Mouse (Mus musculus) megakaryocyte progenitor cell, adult 5-6 weeks (primary cell): ENCODE measurements around the gene Mllt3. TPM values are rescaled to one million over a fixed set of nuclear protein-coding genes. Genes with fewer than 3 reads are reported as not detected.
A peak's percentile ranks its signal among the peaks of the same experiment; 100 is the strongest.

Source experiments
- ATAC-seq: replicated peaks from 2 replicates; pipeline ENCODE4 v1.8.0; 2016; ENCODE audit warnings: mild to moderate bottlenecking, moderate TSS enrichment, inconsistent platforms; ENCODE audit not compliant: poor library complexity
- total RNA-seq, 2 experiments: library from RNA; stranded (forward) in 1 of 2; stranded (reverse) in 1 of 2; fragments of 157-497, 149-512 nt in 1 of 2; fragments of 200-1000 nt in 1 of 2; gene quantifications; 2 replicates each; pipeline versions ENCODE4 v1.2.3 to v1.2.4; 2015 to 2017

Mllt3 gene
- total RNA-seq, 2 experiments from 2014 or later, result 16.1 to 17.6 TPM

DNA sequence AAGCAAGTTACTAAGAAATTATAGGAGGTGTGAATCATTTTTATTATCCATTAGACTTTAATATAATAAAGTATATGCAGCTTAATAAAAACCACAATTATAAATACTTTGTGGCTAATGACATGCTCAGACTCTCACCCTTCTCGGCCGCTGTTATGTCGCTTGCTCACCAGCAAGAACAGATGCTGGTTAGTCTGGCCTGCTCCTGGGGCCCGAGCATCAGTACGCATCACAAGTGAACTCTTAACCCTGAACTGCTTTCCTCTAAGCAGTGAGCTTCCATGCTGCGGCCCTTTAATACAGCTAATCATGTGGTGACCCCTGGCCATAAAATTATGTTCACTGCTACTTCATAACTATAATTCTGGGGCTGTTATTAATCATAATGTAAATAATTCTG is 198.0 kb downstream of the Mllt3 start:
- no peak for ATAC-seq

DNA sequence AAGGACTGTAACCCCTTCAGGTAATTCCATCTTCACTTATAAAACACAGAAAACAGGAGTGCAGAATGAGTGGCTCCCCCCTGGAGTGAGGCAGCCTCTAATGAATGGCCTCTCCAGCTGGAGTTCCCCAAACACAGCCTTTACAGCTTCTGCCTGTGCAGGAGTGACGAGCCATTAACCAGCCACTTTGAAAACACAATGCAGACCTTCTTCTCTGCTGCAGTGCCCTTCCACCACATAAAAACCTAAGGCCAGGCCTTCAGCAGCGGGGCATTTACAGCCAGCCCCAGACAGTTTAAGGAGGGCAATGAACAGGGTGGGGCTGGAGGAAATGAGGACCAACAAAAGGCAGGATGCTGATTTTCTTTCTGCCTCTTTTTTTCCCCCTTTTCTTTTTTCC is 198.9 kb downstream of the Mllt3 start:
- no peak for ATAC-seq

DNA sequence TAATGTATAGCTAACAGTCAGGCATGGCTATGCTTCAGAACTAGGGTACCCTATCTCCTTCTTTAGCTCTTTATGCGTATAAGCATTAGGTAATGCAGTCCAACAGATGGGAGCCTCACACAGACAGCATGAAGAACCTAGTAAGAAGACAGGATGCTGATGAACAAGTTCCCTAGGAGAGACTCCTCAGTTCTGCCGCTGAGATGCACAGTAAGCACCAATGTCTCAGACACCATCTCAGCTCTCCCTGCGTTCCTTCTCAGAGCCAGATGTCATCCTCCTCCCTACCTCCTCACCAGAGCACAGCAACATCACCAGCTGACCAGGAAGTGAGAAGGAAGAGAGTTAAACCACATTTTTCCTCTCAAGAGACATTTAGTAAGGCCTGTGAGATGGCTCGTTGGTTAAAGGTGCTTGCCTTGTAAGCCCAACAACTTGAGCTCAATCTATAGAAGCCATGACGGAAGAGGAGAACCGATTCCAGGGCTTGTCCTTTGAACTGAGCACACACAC is 202.3 kb downstream of the Mllt3 start:
- ATAC-seq, result peak; percentile 41; the same call in 1 of the 2 replicates

DNA sequence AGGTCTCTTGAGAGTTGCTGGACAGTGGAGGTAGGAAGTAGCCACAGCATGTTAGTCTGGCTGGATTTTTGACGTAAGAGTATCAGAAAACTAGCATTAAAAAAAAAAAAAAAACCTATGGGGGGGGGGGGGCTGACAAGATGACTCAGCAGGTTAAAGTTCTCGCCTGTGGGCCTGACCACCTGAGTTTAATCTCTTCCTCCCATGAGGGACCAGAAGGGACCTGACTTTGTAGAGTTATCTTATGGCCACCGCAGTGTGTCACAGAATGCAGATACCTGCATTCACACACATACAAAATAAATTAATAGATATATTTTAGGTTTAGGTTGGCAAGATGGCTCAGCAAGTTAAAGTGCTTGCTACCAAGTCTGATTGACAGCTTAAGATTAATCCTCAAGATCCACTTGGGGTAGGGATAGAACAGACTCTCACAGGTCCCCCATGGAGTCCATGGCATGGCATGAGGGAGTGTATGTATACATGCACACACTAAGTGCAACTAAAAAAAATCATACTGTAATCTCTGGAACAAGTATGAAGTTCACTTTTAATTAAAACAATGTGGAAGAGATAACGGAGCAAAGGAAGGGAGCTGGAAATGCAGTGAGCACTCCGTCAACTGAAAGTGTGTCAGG is 203.6 kb downstream of the Mllt3 start:
- peak; percentile 59 for ATAC-seq

DNA sequence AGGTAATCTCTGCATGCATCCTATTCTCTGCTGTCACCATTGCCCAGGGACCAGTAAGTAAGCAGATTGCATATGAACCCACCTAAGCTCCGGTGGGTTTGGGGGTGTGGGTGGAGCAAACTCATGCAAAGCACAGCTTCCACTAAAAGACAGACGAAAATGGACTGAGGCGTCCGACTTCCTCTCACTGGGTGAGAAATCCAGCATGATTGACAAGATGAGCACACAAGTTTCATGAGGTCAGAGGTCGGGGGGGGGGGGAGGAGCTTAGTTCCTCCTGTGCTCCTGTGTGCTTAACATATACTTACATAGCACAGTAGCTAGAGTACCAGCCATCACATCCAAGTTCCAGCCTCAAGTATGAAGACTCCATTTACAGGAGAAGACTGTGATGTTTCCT is 206.8 kb downstream of the Mllt3 start:
- ATAC-seq, result peak; percentile 38

DNA sequence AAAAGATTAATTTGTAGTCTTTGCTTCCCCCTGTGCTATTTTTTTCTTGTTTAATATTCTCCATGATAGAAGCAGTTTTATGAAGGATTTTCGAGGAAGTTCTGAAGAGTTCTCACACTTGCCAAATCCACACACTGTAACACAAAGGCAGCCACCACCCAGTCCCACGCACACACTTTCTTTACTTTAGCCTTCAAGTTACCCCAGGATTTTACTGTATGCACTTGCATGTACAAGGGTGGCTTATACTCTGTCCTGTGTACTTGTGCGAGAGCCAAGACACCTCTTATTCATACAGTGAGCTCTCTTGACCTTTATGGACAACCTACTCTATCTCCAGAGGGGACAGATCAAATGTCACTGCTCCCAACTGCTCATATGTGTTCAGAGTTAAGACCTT is 209.5 kb downstream of the Mllt3 start:
- ATAC-seq, result peak; percentile 26

DNA sequence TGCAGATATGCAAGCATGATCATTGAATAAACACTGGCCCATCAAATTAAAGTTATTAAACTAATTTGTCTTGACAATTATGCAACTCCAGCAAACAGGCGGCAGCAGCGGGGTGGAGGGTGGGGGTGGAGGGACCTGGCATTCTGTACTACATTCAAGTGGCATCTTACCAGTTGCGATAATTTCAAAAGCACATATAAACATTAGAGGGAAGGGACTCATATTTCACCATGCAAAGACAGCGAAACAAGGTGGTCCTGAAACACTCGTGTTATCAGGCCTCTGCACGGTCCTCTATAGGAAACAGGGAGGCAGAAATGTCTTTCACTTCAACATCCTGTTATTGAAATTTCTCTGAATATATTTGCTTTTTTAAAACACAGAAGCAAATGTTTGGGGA is 210.0 kb downstream of the Mllt3 start:
- ATAC-seq, result peak; percentile 38

DNA sequence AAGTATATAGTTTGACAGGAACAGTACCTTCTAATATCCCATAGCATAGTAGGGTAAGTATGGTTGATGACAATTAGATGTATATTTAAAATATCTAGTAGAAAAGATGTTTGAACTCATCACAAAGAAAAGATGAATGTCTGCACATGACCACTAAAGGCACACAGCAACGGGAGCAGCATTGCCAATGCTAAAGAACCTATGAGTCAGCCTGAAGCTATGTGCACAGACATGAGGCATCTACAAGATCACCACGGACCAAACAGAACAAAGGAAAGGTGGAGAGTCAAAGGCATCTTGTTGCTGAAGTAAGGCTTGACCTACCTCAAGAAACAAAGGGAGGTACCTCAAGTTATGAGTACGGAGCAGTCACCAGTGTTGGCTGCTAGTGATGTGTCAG is 212.3 kb downstream of the Mllt3 start:
- ATAC-seq, result no peak

DNA sequence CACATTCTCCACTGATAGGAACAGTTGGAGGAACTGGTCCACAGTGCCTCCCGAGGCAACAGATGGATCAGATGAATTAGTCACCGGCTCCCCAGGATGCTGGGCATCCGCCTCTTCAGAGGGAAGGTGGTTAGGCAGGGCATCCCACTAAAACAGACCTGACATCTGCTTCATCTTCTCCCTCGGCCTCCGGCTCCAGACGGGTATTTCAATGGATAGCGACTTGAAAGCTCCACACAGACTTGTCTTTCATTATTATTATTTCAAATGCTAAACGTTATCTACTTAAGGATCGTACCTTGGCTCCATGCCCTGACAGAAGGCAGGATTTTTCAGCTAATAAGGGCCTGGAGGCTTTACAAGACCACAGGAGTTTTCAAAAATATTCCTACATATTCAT is 214.0 kb downstream of the Mllt3 start:
- ATAC-seq, result no peak

DNA sequence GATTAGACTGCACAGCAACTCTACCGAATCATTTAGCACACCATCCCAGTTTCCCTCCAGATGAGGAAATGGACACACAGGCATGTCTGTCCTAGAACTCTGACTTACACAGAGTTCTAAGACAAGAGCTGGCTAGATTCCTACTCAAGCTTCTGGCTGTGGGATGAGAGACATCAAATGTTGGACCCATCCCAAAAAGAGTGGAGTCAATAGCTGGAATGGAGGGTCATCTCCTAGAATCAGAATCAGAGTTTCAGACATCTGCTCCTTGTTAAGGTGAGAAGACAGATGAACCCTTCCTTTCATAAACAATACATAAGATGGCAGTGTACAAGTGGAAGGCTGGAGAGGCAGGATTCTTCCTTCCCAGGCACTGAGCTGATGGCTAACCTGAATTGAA is 214.9 kb downstream of the Mllt3 start:
- ATAC-seq, result no peak

DNA sequence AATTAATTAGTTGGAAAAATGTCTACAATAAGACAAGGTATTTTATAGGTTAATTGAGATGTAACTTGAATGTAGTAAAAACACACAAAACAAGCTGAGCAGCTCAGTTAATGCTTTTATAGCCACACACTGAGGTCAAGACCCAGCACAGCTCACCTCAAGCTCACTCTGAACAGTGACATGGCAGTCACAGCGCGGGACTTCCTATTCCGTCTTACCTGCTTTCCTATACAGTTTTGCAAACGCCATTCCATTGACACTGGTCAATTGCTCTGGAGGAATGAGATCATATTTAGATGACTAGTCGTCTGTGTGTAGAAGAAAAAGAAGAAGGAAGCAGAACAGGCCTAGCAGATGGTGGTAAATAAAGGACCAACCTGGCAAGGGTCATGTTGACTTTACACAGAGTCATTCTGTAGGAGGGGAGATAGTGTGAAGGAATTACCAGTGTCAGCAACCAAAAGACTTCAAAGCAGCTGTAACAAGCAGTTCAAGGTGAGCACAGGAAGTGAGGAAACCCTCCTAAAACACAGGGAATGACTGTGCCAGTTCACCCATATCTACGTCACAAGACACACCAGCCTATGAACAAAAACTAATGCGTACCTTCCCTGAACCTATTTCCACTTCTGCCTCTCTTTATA is 217.6 kb downstream of the Mllt3 start:
- ATAC-seq, result no peak

DNA sequence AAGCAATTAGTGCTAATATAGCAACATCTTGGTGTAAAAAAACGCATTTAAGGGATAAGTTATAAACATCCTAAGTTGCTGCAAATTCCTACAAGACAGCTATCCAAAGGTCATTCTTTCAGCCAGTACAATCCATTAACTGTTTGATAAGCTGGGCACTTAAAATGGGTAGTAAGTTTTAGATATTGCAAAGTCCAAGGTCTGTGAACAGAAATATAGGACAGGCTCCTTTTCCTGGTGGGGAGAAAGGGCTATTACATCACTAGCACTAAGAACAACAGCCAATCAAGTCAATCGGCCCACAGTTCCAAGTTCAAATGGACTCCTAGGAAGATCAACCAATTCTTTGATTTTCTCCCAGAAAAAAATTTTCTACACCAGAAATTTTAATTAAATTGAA is 221.3 kb downstream of the Mllt3 start:
- no peak for ATAC-seq

DNA sequence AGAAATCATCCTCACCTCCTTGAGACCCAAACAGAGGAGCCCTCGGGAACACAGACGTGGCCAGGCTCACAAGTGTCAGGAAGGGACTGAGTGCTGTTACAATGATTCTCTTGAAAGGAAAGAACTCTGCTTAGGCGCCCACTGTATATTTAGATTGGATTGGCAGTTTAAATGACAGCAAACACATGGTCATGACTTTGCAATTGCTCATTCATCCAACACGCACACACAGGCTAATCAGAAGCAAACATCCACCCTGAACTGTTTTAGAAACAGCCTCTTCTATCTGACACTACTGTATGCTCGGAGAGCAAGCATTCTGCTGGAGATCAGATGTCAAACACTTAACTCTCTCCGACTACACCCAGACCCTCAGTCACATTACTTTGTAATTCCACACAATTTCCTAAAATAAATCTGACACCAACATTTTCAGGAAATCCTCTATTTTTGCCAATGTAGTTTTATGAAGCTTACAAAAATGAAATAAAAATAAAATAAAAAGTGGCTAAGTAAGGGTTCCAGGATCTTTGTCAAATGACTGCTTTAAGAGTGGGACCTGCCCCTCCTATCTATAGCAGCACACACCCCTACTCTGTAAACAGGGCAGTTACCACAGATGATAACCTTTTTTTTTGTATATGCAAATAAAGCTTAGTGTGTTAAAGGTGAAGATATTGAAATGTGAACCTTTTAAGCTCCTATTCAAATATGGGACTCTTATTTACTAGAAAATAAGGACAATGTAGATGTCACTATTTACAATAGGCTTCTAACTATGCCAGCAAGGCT is 226.8 kb downstream of the Mllt3 start:
- ATAC-seq, result peak; percentile 95

DNA sequence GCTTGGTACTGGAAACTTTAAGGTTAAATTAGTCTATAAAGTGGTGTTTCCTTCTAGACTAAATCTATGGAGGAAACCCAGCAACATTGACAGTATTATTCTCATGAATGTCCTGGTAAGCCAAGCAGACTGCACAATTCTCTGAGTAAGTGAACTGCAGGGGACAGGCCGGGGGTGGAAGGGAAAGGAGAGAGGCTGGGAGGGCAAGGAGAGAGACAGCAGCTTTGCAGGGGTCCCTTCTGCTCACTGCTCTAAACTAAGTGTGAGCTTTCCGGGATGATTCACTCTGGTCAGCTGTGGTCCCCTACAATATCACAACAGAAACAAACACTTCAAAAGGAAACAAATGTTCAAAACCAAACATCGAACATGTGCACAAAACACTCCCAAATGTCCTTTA is 228.6 kb downstream of the Mllt3 start:
- ATAC-seq, result no peak

DNA sequence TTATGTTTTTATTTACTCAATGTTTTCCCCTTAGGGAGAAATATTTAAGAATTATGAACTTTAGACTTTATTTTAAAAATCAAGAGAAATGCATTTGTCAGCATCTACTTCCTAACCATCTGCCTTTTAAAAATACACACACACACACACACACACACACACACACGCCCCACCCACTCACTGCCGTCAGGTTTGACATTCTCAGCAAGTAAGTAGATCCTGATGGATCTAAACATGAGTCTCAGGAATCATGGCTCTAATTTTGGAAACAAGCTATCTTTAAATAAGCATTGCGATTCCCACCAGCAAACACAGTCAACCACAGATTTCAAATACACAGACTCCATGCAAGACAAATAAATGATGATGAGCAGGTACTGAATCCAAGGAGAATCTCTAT is 229.9 kb downstream of the Mllt3 start:
- ATAC-seq, result no peak

DNA sequence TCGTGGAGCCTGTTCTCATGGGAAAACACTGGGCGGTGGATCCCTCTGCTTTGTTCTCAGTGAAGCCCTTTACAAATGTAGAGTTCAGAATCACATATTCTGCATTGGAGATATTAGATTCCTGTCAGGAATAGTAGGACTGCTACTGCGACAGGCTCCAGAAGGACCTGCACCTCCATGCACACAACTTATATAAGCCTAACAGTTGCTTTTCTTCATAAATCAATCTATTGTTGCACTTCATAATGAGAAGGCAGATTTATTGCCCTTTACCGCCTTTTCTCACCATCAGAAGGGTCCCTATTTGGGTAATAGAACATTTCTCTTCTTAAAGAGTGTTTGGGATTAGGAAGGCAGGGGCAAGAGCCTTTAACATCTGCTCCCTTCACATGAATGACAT is 231.0 kb downstream of the Mllt3 start:
- no peak for ATAC-seq

DNA sequence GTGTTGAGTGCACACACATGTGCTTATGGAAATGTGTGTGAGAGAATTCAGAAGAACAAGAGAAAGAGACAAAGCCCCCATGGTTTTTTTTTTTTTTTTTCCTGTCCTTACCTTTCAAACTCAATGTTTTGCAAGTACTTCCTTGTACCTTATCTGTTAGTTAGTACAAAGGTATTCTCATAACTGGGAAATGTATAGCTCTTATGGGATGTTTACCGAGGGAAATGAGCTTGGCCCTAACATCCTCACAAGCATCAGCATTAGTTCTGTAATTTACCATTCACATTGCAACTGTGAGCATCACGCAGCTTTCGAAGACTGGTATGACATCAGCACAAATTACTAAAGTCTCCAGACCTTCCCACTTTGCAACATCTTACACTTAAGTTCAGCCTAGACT is 231.8 kb downstream of the Mllt3 start:
- ATAC-seq, result no peak

DNA sequence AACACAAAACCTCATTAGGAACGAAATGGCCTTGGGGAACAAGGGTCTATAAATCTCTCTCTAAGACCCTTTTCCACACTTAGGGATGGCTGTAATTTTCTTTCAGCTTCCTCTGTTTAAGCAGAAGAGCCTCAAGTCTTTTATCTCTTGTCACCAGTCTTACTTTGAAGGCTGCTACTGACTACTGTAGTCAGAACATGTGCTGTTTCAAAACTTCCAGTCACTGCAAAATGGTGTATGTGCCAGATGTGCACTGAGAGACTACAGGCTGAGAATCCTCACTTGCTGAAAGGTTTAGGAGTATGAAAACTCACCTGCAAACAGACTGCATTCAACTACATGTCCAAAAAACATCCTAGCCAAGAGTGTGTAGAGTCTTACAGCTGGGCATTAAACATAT is 232.9 kb downstream of the Mllt3 start:
- peak; percentile 81 for ATAC-seq

DNA sequence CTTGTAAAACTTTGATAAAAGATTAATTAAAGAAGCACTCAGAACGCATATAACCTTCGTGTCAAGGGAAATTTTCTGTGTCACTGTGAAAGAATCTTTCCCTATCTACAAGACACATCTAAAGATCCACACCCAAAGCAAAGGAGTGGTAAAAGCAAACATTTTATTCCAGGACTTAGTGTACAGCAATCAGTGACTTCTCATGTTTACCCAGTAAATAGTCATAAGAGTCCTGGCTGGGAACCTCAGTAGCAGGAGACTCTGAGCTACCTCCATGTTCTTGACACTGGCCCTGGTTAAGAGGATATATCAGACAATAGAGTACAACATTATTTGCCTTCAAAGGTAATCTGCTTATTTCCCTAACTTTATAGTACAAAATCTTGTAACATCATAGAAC is 233.7 kb downstream of the Mllt3 start:
- no peak for ATAC-seq

DNA sequence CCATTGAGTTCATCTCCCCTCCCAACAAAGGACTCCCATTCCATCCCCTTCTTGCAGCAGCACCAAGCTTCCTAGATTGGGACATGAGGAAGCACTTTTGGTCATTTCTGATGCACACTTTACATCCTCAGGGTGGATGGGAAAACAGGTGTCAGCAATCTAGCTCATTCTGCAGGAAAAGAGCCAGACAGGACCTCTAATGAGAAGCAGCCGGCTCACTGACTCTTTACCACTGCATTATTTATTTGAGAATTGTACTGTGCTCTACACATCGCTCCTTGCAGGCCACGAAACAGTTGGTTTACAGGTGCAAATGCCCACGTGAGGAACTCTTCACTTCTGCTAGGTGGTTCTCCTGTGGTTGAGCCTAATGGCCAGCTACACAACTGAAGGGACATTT is 237.9 kb downstream of the Mllt3 start:
- ATAC-seq, result no peak

DNA sequence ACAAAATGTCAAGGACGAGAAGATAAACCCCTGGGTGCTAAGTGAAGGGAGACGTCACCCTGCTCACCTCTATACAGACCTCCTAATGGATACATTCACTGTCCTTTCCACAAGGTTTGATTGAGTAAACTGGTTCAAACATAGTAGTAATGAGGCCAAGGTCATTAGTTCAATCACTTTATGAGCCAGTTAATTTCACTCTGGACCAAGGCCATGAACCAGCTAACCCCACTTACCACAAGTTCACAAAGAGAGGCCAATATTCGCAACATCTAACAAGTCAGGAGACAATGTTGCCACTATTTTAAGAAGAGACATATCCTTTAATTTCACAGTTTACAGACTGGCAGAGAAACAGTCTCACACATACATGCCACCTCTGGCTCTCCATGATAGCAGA is 238.9 kb downstream of the Mllt3 start:
- no peak for ATAC-seq

DNA sequence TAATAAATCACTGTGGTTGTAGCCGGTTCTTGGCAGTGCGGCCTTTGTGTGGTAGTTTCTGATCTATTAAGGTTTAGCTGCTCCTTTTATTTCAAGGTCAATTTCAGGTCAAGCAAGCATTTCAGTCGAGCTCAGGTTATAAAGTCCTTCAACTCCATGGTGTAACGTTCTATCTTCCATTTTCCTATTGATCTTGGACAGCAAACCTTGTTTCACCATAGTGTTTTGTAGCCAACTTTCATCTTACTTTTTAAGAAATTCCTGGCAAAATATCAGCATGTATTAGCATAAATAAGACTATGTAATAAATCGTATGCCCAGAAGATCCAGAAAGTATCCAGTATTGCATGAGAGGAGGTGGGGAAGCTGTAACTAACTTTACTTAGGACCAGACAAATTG is 240.7 kb downstream of the Mllt3 start:
- ATAC-seq, result no peak
